Mouse (Mus musculus): ENCODE measurements around the gene Wif1. TPM values are rescaled to one million over a fixed set of nuclear protein-coding genes. Genes with fewer than 3 reads are reported as not detected.
A peak's percentile ranks its signal among the peaks of the same experiment; 100 is the strongest.

The Wif1 gene
- polyA plus RNA-seq (2021), result 0.03 TPM

DNA sequence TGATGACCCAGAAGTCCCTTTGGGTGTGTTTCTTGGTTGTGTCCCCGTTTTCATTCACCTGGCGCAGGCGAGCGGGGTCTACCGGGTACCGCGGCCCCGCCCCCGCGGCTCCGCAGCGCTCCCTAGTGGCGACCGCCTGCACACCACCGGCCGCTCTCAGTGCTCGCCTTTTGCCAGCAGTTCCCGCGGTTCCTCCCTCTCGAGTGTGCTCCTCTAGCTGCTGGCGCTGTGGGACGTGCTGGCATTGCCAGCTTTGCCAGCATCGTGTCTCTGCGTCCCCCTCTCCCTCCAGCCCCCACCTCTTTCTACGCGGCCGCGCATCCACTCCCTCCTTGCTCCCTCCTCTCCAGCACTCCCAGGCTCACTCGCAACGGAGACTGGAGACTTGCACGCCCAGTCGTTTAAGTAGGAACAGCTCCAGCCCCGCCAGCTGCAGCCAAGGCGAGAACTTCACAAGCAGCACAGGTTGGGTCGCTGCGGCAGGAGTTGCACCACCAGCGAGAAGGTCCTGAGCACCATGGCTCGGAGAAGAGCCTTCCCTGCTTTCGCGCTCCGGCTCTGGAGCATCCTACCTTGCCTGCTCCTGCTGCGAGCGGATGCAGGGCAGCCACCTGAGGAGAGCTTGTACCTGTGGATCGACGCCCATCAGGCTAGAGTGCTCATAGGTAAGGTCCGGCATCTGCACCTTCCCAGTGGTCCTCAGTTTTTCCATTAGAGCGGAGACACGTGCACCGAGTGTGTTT, at the start of gene Wif1:
Wif1 (plus strand) TSS at position 135 of the 743 bp plus-strand sequence.
- ChIA-PET POLR2A (no interaction called here), CTCF (interaction anchor here (0.5 to 4.5 kb wide), 33 partner anchors 8 to 726 kb away, joined by 3 to 36 read pairs (median 4); partner anchors contain the start of gene Lemd3)
- peak; percentile 96 for ATAC-seq
- peaks cover 69% of the 10 kb centered on the region for H3K27me3 ChIP-seq
- in situ Hi-C loops (cut with MboI; ENCODE audit: low pct_unique_long_range_greater_than_20kb), result loop anchor here (5.0 kb wide), 1 partner anchor 223 kb away; no protein-coding TSS in a partner anchor
- peak; percentile 99 for TF ChIP-seq CTCF (IDR thresholded peaks at IDR 0.05)
- DNase-seq (ENCODE audit: low read depth, low spot score), result no peak

GRCm38 (mm10) chr10:121002135-121002534, 31.6 kb upstream of the Wif1 start:
- ChIA-PET CTCF (interaction anchor here (1.3 to 1.9 kb wide), 2 partner anchors 11 to 30 kb away, joined by 5 to 6 read pairs; no protein-coding TSS in a partner anchor), POLR2A (interaction anchor here (0.7 kb wide), 1 partner anchor 107 kb away, joined by 4 read pairs; no protein-coding TSS in a partner anchor)
- in situ Hi-C loops (cut with MboI; ENCODE audit: low pct_unique_long_range_greater_than_20kb), result no loop called here
- ATAC-seq, result no peak
- no peak for DNase-seq (ENCODE audit: low read depth, low spot score)
- no peaks in the 10 kb centered on the region for H3K27me3 ChIP-seq
- no peak for TF ChIP-seq CTCF (IDR thresholded peaks at IDR 0.05)

DNA sequence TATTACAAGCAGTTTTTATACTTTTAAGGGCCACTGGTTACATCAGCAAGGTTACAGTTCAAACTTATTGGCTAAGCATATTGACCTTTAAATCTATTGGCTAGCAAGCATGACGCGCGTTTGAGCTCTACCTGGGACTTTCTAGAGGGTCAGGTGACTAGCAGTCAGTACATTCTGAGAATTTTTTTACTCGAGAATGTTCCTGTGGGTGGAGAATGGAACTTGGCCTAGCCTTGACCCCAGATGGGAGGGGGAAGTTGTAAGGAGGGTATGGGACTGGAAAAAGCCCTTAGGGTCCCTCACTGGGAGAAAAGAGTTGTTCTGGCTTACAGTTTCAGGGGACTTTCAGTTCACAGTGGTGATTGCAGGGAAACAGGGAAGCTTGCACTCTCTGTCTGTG, 22.3 kb upstream of the Wif1 start:
- CTCF ChIA-PET, result interaction anchor here (1.2 kb wide), 1 partner anchor 20 kb away, joined by 3 read pairs; no protein-coding TSS in a partner anchor
- H3K27me3 ChIP-seq, result no peaks in the 10 kb centered on the region
- POLR2A ChIA-PET, result no interaction called here
- ATAC-seq (no peak), DNase-seq (ENCODE audit: low read depth, low spot score) (no peak)
- in situ Hi-C loops (cut with MboI; ENCODE audit: low pct_unique_long_range_greater_than_20kb), result no loop called here
- TF ChIP-seq CTCF (IDR thresholded peaks at IDR 0.05), result no peak

GRCm38 (mm10) chr10:121016291-121016690, 17.5 kb upstream of the Wif1 start:
- TF ChIP-seq CTCF (IDR thresholded peaks at IDR 0.05), result no peak
- ChIA-PET POLR2A (no interaction called here), CTCF (interaction anchor here (1.7 kb wide), 2 partner anchors 15 to 17 kb away, joined by 3 to 4 read pairs; partner anchors contain the start of gene Wif1)
- no peaks in the 10 kb centered on the region for H3K27me3 ChIP-seq
- ATAC-seq (no peak), DNase-seq (ENCODE audit: low read depth, low spot score) (no peak)
- in situ Hi-C loops (cut with MboI; ENCODE audit: low pct_unique_long_range_greater_than_20kb), result no loop called here

- POLR2A ChIA-PET, result no interaction called here
- no peak for ATAC-seq
- TF ChIP-seq CTCF (IDR thresholded peaks at IDR 0.05), result no peak
- DNase-seq (ENCODE audit: low read depth, low spot score), result no peak
- CTCF ChIA-PET, result interaction anchor here (1.7 kb wide), 2 partner anchors 16 kb away, joined by 3 to 4 read pairs; partner anchors contain the start of gene Wif1
- in situ Hi-C loops (cut with MboI; ENCODE audit: low pct_unique_long_range_greater_than_20kb), result no loop called here
- no peaks in the 10 kb centered on the region for H3K27me3 ChIP-seq
Measured at GRCm38 (mm10) chr10:121016711-121017503, 16.9 kb upstream of the Wif1 start.

- POLR2A ChIA-PET, result interaction anchor here (0.7 kb wide), 1 partner anchor 167 kb away, joined by 4 read pairs; no protein-coding TSS in a partner anchor
- no peak for TF ChIP-seq CTCF (IDR thresholded peaks at IDR 0.05)
- in situ Hi-C loops (cut with MboI; ENCODE audit: low pct_unique_long_range_greater_than_20kb), result loop anchor here (10.0 kb wide), 1 partner anchor 88 kb away; no protein-coding TSS in a partner anchor
- ATAC-seq (no peak), DNase-seq (ENCODE audit: low read depth, low spot score) (no peak)
- peaks cover 14% of the 10 kb centered on the region for H3K27me3 ChIP-seq
- CTCF ChIA-PET, result interaction anchor here (0.9 to 3.2 kb wide), 3 partner anchors 10 to 31 kb away, joined by 3 to 19 read pairs (median 6); partner anchors contain the start of gene Wif1
Measured at GRCm38 (mm10) chr10:121022951-121023350, 10.8 kb upstream of the Wif1 start.

GRCm38 (mm10) chr10:121031802-121032201, 2.0 kb upstream of the Wif1 start:
- no peak for DNase-seq (ENCODE audit: low read depth, low spot score)
- TF ChIP-seq CTCF (IDR thresholded peaks at IDR 0.05), result peak; percentile 63
- POLR2A ChIA-PET, result interaction anchor here (0.6 kb wide), 1 partner anchor 802 kb away, joined by 3 read pairs; no protein-coding TSS in a partner anchor
- in situ Hi-C loops (cut with MboI; ENCODE audit: low pct_unique_long_range_greater_than_20kb), result loop anchor here (5.0 kb wide), 1 partner anchor 225 kb away; no protein-coding TSS in a partner anchor
- ATAC-seq, result no peak
- H3K27me3 ChIP-seq, result peaks cover 62% of the 10 kb centered on the region
- CTCF ChIA-PET, result interaction anchor here (0.7 to 4.5 kb wide), 23 partner anchors 8 to 761 kb away, joined by 3 to 36 read pairs (median 5); partner anchors contain the start of gene Lemd3

- POLR2A ChIA-PET, result interaction anchor here (0.6 to 0.7 kb wide), 2 partner anchors 104 to 165 kb away, joined by 3 read pairs; no protein-coding TSS in a partner anchor
- peaks cover 69% of the 10 kb centered on the region for H3K27me3 ChIP-seq
- ATAC-seq (peak; percentile 97), DNase-seq (ENCODE audit: low read depth, low spot score) (peak; percentile 74)
- CTCF ChIA-PET, result interaction anchor here (0.6 to 4.5 kb wide), 45 partner anchors 8 to 827 kb away, joined by 3 to 36 read pairs (median 4); partner anchors contain the start of gene Lemd3
- in situ Hi-C loops (cut with MboI; ENCODE audit: low pct_unique_long_range_greater_than_20kb), result loop anchor here (5.0 kb wide), 1 partner anchor 224 kb away; no protein-coding TSS in a partner anchor
- peak; percentile 44 for TF ChIP-seq CTCF (IDR thresholded peaks at IDR 0.05)
Measured at GRCm38 (mm10) chr10:121033128-121033791, 500 bp upstream of the Wif1 start.

DNA sequence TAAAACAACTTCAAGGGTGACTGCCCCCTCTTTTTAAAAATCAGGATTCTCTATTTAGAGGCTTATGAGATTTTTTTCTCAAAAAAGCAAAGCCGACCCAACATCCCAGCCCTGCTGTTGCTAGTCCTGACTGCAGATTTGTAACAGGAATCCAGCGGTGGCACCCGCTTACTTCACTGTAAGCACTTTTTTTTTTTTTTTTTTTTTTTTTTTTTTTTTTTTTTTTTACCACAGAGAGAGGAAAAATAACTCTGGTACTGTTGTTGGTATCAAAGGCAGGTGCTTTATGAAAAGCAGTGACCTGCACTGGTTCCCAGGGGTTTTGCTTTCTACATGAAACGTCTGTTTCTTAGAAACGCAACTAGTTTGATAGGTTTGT, 798 bp downstream of the Wif1 start:
- CTCF ChIA-PET, result interaction anchor here (0.5 to 4.5 kb wide), 11 partner anchors 20 to 726 kb away, joined by 3 to 36 read pairs (median 5); partner anchors contain the start of gene Lemd3
- no peak for TF ChIP-seq CTCF (IDR thresholded peaks at IDR 0.05)
- POLR2A ChIA-PET, result no interaction called here
- in situ Hi-C loops (cut with MboI; ENCODE audit: low pct_unique_long_range_greater_than_20kb), result loop anchor here (5.0 kb wide), 1 partner anchor 223 kb away; no protein-coding TSS in a partner anchor
- H3K27me3 ChIP-seq, result peaks cover 72% of the 10 kb centered on the region
- ATAC-seq (no peak), DNase-seq (ENCODE audit: low read depth, low spot score) (no peak)
